22 mouse cellular contexts compared by ENCODE assay signal in the genomic region with DNA sequence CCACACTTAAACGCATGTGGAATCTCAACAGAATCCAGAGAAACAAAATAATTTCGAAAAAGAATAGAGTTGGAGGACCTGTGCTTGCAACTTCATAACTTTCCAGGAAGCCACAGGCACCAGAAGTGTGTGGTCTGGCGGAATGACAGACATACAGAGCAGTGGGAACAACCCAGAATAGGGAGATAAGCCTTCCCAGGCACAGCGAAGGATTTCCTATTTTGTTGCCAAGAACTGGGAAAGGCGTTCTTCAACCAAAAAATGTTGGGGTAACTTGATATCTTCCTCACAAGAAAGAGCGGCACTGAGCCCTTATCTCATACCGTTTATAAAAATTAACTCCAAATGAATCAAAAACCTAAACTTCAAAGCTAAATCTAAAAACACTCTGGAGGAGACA.
DNase-seq lines count a peak whose midpoint lies in the region; ATAC-seq lines count a peak whose summit lies in the region.
"Had no signal": no experiment of that assay in that cellular context is flagged by ENCODE, and none has a peak within 500 bp of the region (broad histone marks: within the 10 kb centered on the region; RNA-seq: fewer than 3 reads in every experiment).

No protein-coding gene starts in this region.

- no peaks in the 10 kb centered on the region for H3K27me3 ChIP-seq in heart, embryonic 16.5 days (ENCODE audit: control insufficient read depth, insufficient read depth, low read length)
- no peaks in the 10 kb centered on the region for H3K27me3 ChIP-seq in midbrain, embryonic 11.5 days (ENCODE audit: control insufficient read depth, insufficient read depth, low read length)
- H3K27me3 ChIP-seq in midbrain, embryonic 16.5 days (ENCODE audit: control insufficient read depth, insufficient read depth, low read depth, low read length), result no peaks in the 10 kb centered on the region
- no peaks in the 10 kb centered on the region for H3K27me3 ChIP-seq in kidney, embryonic 14.5 days (ENCODE audit: control insufficient read depth, insufficient read depth, low read length)

- H3K36me3 ChIP-seq in heart, embryonic 16.5 days (ENCODE audit: control insufficient read depth, insufficient read depth), result no peaks in the 10 kb centered on the region
- no peaks in the 10 kb centered on the region for H3K36me3 ChIP-seq in midbrain, embryonic 11.5 days (ENCODE audit: control insufficient read depth, insufficient read depth, low read length)
- H3K36me3 ChIP-seq in midbrain, embryonic 16.5 days (ENCODE audit: control insufficient read depth, insufficient read depth, low read length), result no peaks in the 10 kb centered on the region
- no peaks in the 10 kb centered on the region for H3K36me3 ChIP-seq in kidney, embryonic 14.5 days (ENCODE audit: control insufficient read depth, insufficient read depth, low read length)
- H3K36me3 ChIP-seq: embryonic facial prominence, embryonic 12.5 days; forebrain, embryonic 10.5 days; heart, embryonic 10.5 days; hindbrain, embryonic 10.5 days had no signal

- no peak overlapping the region for H3K27ac ChIP-seq in heart, embryonic 16.5 days (ENCODE audit: low read length)
- no peak overlapping the region for H3K27ac ChIP-seq in midbrain, embryonic 11.5 days (ENCODE audit: low read depth, low read length)
- H3K27ac ChIP-seq in midbrain, embryonic 16.5 days (ENCODE audit: low read length), result no peak overlapping the region
- no peak overlapping the region for H3K27ac ChIP-seq in kidney, embryonic 14.5 days (ENCODE audit: low read depth, low read length)
- H3K27ac ChIP-seq: embryonic facial prominence, embryonic 12.5 days; forebrain, embryonic 10.5 days; gastrocnemius, adult 2 months; heart, embryonic 10.5 days; hindbrain, embryonic 10.5 days; hindbrain, embryonic 14.5 days had no signal

- intact Hi-C loops in heart, postnatal 25 days (cut with DNase I), result no loop called here
- intact Hi-C loops in heart, postnatal 36 days (cut with DNase I), result no loop called here

- no peak overlapping the region for H3K4me2 ChIP-seq in heart, embryonic 16.5 days (ENCODE audit: low read depth, low read length)
- H3K4me2 ChIP-seq in midbrain, embryonic 11.5 days, result no peak overlapping the region
- no peak overlapping the region for H3K4me2 ChIP-seq in midbrain, embryonic 16.5 days (ENCODE audit: low read length)
- no peak overlapping the region for H3K4me2 ChIP-seq in kidney, embryonic 14.5 days (replicated peaks; ENCODE audit: low read depth, low read length)
- H3K4me2 ChIP-seq: embryonic facial prominence, embryonic 12.5 days; hindbrain, embryonic 14.5 days had no signal

- no peak overlapping the region for H3K4me3 ChIP-seq in heart, embryonic 16.5 days (ENCODE audit: low read length)
- H3K4me3 ChIP-seq in midbrain, embryonic 11.5 days (ENCODE audit: low read depth, low read length), result no peak overlapping the region
- no peak overlapping the region for H3K4me3 ChIP-seq in midbrain, embryonic 16.5 days (ENCODE audit: low read depth, low read length)
- no peak overlapping the region for H3K4me3 ChIP-seq in kidney, embryonic 14.5 days (ENCODE audit: low read length)
- H3K4me3 ChIP-seq: embryonic facial prominence, embryonic 12.5 days; forebrain, embryonic 10.5 days; gastrocnemius, adult 2 months; heart, embryonic 10.5 days; hindbrain, embryonic 10.5 days had no signal

- no peaks in the 10 kb centered on the region for H3K4me1 ChIP-seq in heart, embryonic 16.5 days (ENCODE audit: control insufficient read depth, insufficient read depth, low read length)
- H3K4me1 ChIP-seq in midbrain, embryonic 11.5 days (ENCODE audit: control insufficient read depth, insufficient read depth, low read length), result no peaks in the 10 kb centered on the region
- no peaks in the 10 kb centered on the region for H3K4me1 ChIP-seq in midbrain, embryonic 16.5 days (ENCODE audit: control insufficient read depth, insufficient read depth, low read length)
- H3K4me1 ChIP-seq in kidney, embryonic 14.5 days (ENCODE audit: control insufficient read depth, insufficient read depth, low read length), result no peaks in the 10 kb centered on the region
- H3K4me1 ChIP-seq: forebrain, embryonic 10.5 days had no signal

- WGBS in heart, embryonic 16.5 days, result 29% methylated on average over 7 of the region's 7 CpGs
- 84% methylated on average over 7 of the region's 7 CpGs for WGBS in midbrain, embryonic 11.5 days
- WGBS in midbrain, embryonic 16.5 days, result 86% methylated on average over 7 of the region's 7 CpGs
- WGBS in kidney, embryonic 14.5 days, result 69% methylated on average over 7 of the region's 7 CpGs

- peak; percentile 18 to 44 for DNase-seq in heart, adult 18-20 months
- DNase-seq in heart, postnatal 25 days (ENCODE audit: low spot score), result no peak
- no peak for DNase-seq in heart, postnatal 36 days
- DNase-seq in midbrain, embryonic 11.5 days (ENCODE audit: low spot score, missing footprints), result peak; percentile 45
- DNase-seq in fibroblast of lung, adult 2 months (ENCODE audit: low read depth), result peak; percentile 69
- DNase-seq: adrenal gland, adult 8-10 months; adrenal gland, postnatal 36 days; cerebellum, adult 2 months; cerebellum, postnatal 10 days; gastrocnemius, adult 2 months; gastrocnemius, postnatal 25 days; kidney, adult 2 months had no signal

- H3K9ac ChIP-seq in heart, embryonic 16.5 days (ENCODE audit: low read length), result no peak overlapping the region
- H3K9ac ChIP-seq in midbrain, embryonic 11.5 days (ENCODE audit: low read length), result no peak overlapping the region
- H3K9ac ChIP-seq in midbrain, embryonic 16.5 days (ENCODE audit: low read depth, low read length), result no peak overlapping the region
- H3K9ac ChIP-seq in kidney, embryonic 14.5 days (ENCODE audit: low read depth, low read length), result no peak overlapping the region
- H3K9ac ChIP-seq: embryonic facial prominence, embryonic 12.5 days; hindbrain, embryonic 14.5 days had no signal

- no peaks in the 10 kb centered on the region for H3K9me3 ChIP-seq in heart, embryonic 16.5 days (replicated peaks; ENCODE audit: control insufficient read depth, low read length)
- no peaks in the 10 kb centered on the region for H3K9me3 ChIP-seq in midbrain, embryonic 11.5 days (ENCODE audit: control insufficient read depth, low read length)
- no peaks in the 10 kb centered on the region for H3K9me3 ChIP-seq in midbrain, embryonic 16.5 days (replicated peaks; ENCODE audit: control insufficient read depth, low read length, poor library complexity, severe bottlenecking)
- no peaks in the 10 kb centered on the region for H3K9me3 ChIP-seq in kidney, embryonic 14.5 days (ENCODE audit: control insufficient read depth, low read length)
- H3K9me3 ChIP-seq: embryonic facial prominence, embryonic 12.5 days; forebrain, embryonic 10.5 days; heart, embryonic 10.5 days; hindbrain, embryonic 10.5 days had no signal

- ATAC-seq in heart, embryonic 16.5 days (replicated peaks; ENCODE audit: extremely low read depth, insufficient read depth, low FRiP score), result 0 out of 2 replicates have a peak, but pooled peaks have one; percentile 41
- no peak for ATAC-seq in midbrain, embryonic 11.5 days (ENCODE audit: low FRiP score)
- no peak for ATAC-seq in midbrain, embryonic 16.5 days
- no peak for ATAC-seq in kidney, embryonic 14.5 days (ENCODE audit: low FRiP score, low TSS enrichment)
- ATAC-seq: forebrain, embryonic 14.5 days; intestine, embryonic 16.5 days had no signal

Comparison
In these comparisons a context has a peak if more than half of its experiments do, and no peak if none do; other contexts are left out.
1. DNase-seq: peak in heart, adult 18-20 months (2 of 2), midbrain, embryonic 11.5 days (single experiment) and fibroblast of lung, adult 2 months (single experiment); none in heart, postnatal 25 days (single experiment) and heart, postnatal 36 days (0 of 2).